Mouse (Mus musculus) kidney, adult 11 months (tissue): ENCODE data around the gene Vav2.

Source experiments
- DNase-seq: peaks from one replicate; pipeline ENCODE4 v3.0.0; 2022

Gene Vav2

DNA sequence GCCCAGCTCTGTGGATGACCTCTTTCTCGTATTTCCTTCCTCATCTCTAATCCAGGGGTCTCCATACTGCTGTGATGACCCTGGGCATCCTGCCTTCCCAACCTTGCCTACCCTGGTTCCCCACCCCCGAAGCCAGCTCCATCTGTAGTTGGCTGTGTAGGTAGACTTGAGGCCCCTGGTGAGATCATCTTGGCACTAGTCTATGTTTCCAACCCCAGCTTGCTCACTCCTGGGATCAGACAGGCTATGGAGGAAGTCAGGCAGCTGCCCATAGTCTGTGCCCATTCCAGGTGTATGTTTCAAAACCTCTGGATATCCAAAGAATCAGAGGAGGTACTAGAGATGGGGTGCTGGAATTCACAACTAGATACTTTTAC, 179.4 kb downstream of the Vav2 start:
- no peak for DNase-seq

DNA sequence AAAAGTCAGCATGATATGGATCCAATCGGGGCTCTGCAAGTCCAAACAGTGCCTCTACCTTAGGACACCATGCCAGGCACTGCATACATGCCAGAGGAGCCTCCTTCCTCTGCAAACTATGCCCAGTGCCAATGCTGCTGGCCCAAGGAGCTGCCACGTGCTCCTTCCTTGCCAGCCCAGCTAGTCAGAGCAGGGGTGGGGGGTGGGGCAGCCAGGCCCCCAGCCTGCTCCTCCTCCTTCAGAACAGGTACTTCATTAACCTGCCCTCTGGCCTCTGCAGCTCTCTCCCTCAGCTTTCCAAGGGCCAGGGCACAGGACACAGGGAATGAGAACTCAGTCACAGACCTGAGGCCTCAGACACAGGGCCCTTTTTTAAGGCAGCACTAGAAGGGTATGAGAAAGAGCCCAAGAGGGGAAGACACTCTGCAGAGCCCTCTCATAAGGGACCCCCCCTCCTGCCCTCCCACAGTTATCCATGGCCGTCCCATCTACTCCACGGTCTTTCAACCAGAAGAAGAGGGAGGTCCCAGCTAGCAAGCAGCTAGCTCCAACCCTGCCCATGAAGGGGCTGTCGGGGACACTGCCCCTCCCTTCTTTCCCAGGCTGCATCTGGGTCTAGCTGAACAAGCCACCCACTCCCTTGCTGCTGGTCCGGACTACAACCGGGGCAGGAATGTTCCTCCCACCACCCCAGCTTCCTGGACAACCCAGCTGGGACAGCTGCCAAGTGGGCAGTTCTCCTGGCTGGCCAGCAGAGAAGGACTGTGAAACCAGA, 179.9 kb downstream of the Vav2 start:
- DNase-seq: peak; percentile 95

DNA sequence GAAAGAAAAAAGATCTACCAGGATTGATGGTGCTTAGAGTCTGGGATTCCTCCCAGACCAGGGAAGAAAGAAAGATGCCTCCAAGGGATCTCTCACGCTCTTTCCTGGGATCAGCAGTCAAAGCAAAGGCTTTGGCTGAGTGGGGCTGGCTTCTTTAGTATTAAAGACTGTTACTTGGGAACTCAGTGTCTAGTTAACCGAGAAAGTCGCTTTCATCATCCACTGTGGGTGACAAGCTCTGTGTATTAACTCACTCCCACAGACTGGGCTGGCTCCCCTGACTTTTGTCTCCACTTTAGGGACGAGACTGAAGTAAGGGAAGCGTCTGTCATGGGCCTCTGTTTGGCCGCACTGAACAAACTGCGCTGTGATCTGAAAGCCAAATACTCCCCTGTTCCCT, 180.9 kb downstream of the Vav2 start:
- no peak for DNase-seq

DNA sequence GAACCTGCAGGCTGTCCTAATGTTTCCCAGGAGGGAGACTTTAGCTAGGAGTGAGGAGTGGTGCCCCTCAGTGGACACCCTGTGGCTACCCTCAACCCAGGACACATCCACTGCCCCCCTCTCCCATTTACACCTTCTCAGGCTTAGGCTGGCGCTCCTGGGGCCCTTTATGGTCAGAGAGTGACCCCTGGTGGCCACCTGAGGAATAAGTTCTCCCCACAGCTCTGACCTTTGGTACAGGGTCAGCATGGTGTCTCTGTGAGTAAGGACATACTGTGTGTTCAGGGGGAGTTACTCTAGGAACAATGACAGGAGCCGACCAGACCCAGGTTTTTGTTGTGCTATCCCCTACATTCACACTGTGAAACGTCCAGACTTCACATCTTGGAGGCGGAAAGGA, 189.5 kb downstream of the Vav2 start:
- peak; percentile 55 for DNase-seq

DNA sequence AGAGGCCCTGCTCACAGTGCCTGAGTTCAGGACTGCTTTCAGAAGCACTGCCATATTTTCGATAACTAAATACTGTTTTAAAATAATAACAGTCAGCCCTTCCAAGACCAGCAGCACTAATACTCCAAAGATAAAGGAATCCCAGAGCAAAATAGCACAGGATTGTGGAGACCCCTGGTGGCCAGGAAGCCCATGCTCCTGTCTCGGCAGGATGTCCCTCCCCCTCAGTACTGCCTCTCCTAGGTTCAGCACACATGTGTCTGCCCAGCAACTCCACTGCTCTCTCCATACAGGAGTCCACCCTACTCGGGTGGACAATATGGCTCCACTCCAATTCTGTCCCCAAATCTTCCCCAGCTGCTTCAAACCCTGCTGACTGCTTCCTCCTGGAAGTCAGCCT, 191.1 kb downstream of the Vav2 start:
- no peak for DNase-seq

DNA sequence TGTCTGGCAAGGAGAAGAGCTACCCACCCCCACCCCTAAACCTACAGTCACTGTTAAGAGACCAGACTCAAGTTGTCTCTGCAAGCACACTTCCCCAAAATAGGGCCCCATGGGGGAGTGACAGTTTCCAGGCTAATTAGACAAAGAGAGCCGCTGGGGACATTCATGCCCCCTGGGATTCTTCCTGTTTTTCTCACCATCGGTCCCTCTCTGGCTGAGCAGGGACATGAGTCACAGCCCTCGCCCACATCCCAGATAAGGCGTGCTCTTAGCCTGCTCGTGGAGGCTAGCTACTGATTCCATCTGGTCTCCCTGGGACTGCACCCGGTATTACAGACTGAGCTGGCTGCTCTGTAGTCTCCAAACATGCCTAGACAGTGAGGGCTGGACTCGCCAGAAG, 194.5 kb downstream of the Vav2 start:
- no peak for DNase-seq

DNA sequence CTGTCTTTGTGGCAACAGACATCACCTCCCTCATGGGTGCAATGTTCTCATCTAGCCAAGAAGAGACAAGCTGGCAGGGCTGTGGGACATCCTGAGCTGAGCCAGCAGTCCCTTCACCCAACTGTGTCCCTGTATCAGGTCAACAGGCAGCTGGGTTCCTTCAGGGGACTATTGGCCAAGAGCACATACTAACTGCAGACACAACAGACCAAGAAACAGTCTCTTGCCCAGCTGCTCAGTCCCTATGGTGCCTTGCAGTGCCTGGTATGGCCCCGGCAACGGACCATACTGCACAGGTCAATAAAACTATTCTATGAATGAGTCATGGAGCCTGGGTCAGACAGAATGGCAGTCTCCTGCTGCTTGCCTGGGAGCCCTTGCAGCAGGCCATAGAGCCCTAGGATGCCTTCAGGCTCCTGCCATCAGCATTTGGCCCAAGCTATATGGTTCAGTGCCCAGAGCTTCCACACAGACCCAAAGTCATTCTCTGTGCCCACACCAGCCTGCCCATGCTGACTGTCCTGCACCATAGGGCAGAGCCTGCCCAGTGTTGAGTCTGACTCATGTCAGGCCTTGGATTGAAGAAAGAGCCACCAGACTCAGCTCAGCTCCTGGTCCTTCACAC, 197.2 kb downstream of the Vav2 start:
- no peak for DNase-seq

DNA sequence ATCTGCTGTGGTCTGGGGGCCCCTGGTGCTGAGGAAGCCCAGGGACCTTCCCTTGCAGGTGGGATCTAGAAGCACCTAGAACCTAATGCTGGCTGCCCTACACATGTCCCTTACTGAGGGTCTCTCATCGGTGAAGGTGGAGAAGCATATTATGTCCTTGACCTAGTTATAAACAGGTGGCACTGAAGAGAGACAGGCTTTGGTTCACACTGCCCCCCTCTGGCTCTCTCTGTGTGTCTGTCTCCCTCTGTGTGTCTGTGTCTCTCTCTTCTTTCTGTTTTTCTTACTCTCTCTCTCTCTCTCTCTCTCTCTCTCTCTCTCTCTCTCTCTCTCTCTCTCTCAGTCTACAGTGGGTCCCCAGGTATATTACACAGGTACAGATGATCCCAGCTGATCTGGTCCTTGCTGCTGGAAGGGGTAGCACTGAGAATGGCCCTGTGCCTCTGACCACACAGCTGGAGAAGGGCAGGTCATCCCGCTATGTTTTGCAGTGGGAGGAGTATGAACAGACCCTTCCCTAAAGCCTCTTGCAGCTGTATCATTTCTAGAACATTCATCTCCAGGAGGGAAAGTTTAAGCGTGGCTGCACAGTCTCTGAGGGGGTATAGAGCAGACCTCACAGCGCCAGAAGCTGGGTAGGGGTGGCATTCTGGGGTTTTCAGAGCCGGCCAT, 197.9 kb downstream of the Vav2 start:
- DNase-seq: no peak

DNA sequence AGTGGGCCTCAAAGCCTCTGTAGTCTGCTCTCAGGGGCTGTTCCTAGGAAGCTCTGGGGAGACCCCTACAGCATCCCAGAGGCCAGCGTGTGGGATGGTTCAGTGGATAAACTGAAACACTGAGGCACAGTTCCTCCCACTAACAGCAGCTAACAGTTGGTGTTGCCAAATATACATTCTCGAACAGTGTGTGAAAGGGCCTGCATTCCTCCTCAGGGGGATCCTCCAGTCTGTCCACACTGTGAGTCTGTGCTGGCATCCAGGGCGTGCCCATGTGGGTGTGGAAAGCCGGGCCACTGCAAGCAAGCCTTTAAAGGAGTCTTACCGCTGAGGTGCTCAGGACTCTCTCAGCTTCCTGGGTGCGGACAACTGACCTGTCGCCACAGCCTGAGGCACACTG, 200.3 kb downstream of the Vav2 start:
- no peak for DNase-seq

DNA sequence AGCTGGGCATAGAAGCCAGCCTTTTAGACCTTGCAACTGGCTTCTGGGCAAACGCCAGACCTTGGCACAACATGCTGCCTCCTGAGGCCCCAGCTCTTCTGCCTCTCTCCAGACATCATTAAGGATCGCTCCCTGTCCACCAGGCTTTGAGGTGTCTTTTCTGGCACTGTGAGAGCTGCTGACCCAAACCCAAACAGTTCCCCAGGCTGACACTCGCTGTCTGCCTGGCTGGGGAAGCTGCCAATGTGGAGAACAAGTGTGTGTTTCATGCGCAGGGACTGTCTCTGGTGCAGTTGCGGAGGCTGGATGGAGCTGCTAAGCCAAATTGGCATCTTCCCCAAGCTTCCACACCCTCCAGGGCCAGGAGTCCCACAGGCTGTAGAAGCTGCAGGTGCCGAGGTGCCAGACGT, 203.8 kb downstream of the Vav2 start:
- no peak for DNase-seq

DNA sequence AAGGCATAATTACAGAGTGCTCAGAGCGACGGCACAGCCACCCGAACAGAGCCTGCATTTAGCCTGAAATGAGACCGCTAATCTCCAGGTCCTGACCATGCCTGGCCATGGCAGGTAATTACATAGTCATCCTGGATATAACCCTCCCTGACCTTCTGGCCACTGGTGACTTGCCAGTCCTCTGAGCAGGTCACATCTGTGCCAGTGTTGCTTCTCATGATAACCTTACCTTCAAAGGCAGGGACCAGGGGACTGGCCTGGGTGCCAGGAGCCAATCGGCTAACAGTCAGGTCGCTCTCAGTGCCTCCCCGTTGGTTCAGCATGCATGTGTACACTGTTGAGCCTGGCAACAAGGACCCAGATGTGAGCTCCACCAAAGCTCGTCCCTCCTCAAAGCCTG, 208.3 kb downstream of the Vav2 start:
- DNase-seq: no peak

DNA sequence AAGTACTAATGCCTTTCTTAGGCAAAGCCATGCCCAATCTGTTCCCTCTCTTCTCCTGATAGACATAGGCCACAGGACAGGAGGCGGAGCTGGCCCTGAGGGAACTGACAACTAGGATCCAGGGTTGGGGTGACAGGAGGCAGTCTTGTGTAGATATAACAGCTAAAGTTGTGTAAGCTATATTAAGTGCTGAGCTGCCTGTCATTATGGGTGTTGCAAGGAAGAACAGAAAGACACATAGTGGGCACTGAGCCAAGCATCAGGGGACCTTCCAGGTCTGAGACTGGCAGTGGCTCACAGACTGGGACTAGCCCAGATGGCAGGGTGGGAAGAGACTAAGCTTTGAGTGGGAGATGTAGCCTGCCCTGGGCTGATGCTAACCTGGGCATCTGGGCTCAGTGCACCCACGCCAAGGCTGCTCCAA, 208.7 kb downstream of the Vav2 start:
- DNase-seq: no peak

DNA sequence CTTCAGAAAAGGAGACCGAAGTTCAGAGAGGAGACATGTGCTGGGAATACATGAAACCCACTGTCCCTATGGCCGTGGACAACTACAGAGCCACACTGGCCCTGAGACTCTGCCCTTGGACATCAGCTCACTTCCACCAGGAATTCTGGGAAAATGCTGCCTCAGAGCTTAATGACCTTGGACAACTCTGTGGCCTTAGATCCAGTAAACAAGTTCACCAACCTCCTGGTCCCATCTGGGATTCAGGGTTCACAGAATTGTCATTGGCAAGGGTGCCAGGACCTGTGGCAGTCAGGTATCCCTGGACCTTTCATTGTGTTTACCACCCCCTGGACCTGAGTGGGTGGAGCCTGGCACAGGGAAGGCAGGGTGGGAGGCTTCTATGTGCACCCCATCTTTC, 211.3 kb downstream of the Vav2 start:
- peak; percentile 29 for DNase-seq
